Mouse (Mus musculus) thymus, adult 2 months (tissue): Measurements from ENCODE around the gene Fry.

Experiments
- CTCF ChIP-seq: fragments of 200-500 bp; IDR thresholded peaks from 2 replicates; pipeline ENCODE4 v1.5.1; 2012; ENCODE audit warnings: mild to moderate bottlenecking, control low read depth, low read length, moderate library complexity, borderline replicate concordance; ENCODE audit not compliant: control insufficient read depth, poor library complexity, insufficient read depth; ENCODE audit errors: extremely low read depth
- POLR2A ChIP-seq: fragments of 200-500 bp; IDR thresholded peaks from 2 replicates; pipeline ENCODE4 v1.6.1; 2012; ENCODE audit warnings: mild to moderate bottlenecking, low read length, control low read depth, moderate library complexity; ENCODE audit not compliant: control insufficient read depth, poor library complexity, insufficient read depth; ENCODE audit errors: extremely low read depth

DNA sequence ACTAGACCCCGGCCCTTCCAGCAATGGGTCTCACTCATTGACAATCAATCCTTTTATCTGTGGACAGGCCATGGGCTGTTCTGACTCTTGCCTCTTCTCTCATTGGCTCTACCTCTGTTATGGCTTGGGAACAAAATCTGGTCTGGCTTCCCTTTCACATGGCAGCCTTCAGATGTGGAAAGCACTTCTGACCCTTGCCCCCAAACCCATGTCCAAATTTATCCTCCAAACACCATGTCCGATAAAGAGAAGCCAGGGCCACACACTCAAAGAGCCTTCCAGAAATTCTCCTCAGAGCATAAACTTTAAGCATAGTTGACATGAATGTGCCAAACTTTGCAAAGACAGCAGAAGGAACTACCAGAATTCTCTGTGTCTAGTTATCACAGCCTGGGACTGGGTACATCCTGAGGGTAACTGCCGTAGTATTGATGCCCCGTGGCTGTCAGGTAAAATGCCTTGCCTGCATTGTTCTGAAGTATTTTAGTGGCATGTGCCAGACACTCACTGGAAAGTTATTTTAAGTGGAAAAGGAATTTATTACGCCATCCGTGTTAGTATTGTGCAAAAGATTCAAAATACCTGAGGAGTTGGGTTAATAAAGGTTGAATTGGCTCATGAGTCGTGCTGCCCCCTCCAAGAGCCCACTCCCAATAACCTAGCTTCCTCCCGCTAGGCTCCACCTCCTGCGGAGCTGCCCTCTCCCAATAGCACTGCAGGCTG is 333.0 kb downstream of the Fry start:
- TF ChIP-seq CTCF (no peak), POLR2A (no peak)
